Mouse (Mus musculus): ENCODE measurements around the gene Mtus2.

DNA sequence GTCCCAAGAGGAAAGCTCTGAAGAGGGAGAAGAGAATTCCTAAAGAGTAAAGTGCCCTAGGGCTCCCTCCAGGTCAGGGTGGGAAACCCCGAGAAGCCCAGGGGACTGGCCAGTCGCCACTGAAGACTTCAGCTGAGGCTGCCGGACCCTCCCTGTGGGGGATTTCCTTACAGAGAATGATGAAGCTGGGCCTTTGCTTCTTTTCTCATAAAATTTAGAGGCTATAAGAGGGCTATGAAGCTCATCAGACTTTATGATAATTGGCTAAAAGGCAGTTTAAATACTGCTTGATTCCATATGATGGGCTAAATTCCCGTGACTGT lies 224.1 kb downstream of the Mtus2 start:
- no peak for TF ChIP-seq POLR2A (IDR thresholded peaks at IDR 0.05; ENCODE audit: low read depth, low read length)
- TF ChIP-seq CTCF (IDR thresholded peaks at IDR 0.05; ENCODE audit: extremely low read depth, insufficient read depth, insufficient read length, insufficient replicate concordance): no peak
